Mouse (Mus musculus): Measurements from ENCODE around the gene Ear2.
"Not testable (repeated sequence)": the region's sequence is repeated elsewhere in the genome, so short reads cannot be mapped to it uniquely, and the experiment has no call there.

The Ear2 gene

DNA sequence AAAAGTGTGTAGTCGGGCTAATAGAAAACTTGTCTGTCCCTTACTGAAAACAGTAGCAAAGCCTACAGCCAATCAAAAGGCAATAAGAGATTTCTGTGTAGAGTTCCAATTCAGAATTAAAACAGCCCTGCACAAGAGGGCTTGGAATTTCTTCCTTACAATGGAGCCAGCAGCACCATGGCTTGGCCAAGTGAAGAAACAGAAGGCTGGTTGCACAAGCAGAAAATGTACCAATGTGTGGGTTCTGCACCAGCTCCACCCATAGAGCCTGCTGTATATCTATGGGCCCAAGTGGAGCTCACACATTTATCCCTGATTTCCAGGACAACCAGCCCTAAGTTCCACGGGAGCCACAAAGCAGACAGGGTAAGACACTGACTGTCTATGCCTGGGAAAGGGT, at the start of gene Ear2:
Gene Ear2 (plus strand): TSS at position 301 of the 400 bp plus-strand sequence.
- DNase-seq, result not testable (repeated sequence)

- not testable (repeated sequence) for DNase-seq
Measured at GRCm38 (mm10) chr14:44067879-44068278, 34.6 kb upstream of the Ear2 start.

- not testable (repeated sequence) for DNase-seq
Measured at GRCm38 (mm10) chr14:44070595-44070994, 31.9 kb upstream of the Ear2 start.

DNA sequence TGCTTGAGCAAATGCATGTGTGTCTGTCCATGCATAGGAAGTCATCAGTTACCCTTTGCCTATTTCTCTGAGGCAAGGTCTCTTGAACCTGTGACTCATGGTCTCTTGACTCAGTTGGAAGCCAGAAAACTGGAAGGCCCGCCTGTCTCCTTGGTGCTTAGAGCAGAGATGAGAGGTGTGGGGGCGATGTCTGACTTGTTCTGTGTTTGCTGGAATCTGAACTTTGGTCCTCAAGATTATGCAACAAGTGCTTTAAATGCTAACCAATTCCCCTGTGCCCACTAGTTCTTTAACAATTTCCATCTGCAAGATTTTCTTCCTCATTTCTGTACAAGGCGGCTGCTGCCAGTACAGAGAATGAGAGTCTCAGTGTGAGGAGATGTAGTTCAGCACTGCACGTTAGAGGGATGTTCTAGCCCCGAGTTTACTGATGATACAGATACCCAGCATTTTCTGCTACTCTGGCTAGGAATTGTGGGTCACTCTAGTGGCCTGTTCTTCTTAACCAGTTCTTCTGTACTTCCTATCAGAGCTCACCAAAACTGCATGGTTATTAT, 24.6 kb upstream of the Ear2 start:
- DNase-seq, result not testable (repeated sequence)

DNA sequence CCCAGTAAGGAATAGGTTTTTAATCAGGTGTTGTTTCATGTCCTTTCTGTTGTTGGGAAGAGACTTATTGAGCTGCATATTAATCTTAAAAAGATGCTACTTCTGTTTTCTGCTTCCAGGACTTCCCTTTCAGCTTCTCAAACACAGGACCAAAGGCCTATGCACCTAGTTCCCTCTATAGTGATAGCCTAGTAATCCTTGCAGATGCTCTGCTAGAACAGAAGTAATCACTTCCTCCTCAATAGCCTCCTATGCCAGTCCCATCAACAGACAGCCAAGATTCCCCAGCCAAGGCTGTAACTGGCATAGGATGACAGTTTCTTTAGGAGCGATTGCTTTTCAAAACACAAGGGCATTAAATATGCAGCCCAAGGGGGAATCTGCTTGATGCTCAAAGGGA, 15.9 kb upstream of the Ear2 start:
- DNase-seq, result not testable (repeated sequence)

- DNase-seq, result not testable (repeated sequence)
Measured at GRCm38 (mm10) chr14:44087535-44087934, 14.9 kb upstream of the Ear2 start.

GRCm38 (mm10) chr14:44091524-44091923, 10.9 kb upstream of the Ear2 start:
- DNase-seq, result not testable (repeated sequence)

DNA sequence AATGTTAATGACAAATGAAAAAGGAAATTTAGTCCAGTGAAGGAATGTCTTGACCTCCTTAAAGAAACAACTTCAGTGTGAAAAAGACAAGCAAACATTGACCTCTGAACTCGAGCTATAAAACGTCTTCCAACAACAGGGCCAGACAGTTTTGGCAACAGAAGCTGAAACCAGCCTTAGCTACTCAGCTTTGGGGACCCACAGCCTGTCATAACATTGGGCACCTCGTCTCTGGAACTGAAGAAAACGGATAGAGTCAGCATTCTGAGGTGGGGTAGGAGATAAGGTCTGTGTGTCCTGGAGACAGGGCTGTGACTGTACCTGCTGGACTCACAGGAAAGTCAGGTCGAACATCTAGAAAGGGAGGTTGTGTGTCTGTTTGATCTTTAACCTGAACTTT, 8.0 kb upstream of the Ear2 start:
- DNase-seq, result not testable (repeated sequence)

- not testable (repeated sequence) for DNase-seq
Measured at GRCm38 (mm10) chr14:44100030-44100429, 2.4 kb upstream of the Ear2 start.

- DNase-seq, result no peak
Measured at GRCm38 (mm10) chr14:44110981-44111380, 8.5 kb downstream of the Ear2 start.

DNA sequence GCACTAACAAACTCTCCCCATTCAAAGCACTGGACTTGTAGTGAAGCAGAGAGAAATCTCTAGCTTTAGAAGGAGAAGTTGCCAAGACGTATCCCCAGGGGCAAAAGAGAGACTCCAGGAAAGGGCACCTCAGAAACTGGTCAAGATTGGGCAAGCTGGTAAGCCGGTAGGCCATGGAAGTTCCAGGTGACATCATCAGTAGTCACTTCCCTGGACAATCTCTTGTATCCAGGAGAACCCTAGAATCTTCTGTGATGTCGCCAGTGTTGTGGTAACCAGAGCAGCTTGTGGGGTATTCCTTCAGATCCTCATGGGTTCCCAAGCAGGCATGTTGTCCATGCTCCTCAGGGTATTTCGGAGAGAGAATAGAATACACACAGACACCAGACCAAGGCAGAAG, 21.1 kb downstream of the Ear2 start, which contains the start of gene Gm3327:
Gene Gm3327 (plus strand): TSS at position 301 of the 400 bp plus-strand sequence.
- DNase-seq, result not testable (repeated sequence)
